Mouse (Mus musculus) cerebellum, adult 9-10 months (tissue): ENCODE data around the gene Zbtb32.

ENCODE experiments used
- DNase-seq: peaks from one replicate; pipeline ENCODE4 v3.0.0; 2022

The Zbtb32 gene

GRCm38 (mm10) chr7:30598786-30599185, at the start of gene Zbtb32:
Gene Zbtb32 (minus strand): TSS chr7:30598909.
- DNase-seq = no peak

- no peak for DNase-seq
These were observed 40.4 kb upstream of the Zbtb32 start for GRCm38 (mm10) chr7:30639083-30639482.

DNA sequence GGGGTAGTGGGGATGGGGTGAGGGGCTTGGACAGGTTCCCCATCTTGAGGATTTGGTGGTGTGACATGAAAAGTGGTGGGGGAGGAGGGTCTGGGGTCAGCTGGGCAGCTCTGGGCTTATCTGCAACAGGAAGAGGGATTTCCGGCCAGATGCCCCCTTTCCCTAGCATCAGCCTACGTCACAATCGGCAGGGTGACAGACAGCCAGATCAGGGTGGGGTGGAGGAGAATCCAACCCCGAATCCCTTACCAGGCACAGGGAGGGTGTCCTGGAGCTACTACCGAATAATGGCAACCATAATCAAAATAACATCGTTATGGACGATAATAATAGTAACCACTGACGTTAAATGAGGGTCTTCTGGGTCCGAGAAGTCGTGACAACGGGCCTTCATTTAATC, 37.7 kb upstream of the Zbtb32 start:
- no peak for DNase-seq

GRCm38 (mm10) chr7:30635752-30636151, 37.0 kb upstream of the Zbtb32 start, which contains the start of gene Etv2:
Gene Etv2 (minus strand): TSS chr7:30635852.
- no peak for DNase-seq

- no peak for DNase-seq
These were observed 35.9 kb upstream of the Zbtb32 start for GRCm38 (mm10) chr7:30634621-30635020.

- DNase-seq = no peak
These were observed 35.2 kb upstream of the Zbtb32 start for GRCm38 (mm10) chr7:30633762-30634412.

GRCm38 (mm10) chr7:30629013-30629412, 30.3 kb upstream of the Zbtb32 start:
- no peak for DNase-seq

GRCm38 (mm10) chr7:30626647-30627046, 27.9 kb upstream of the Zbtb32 start:
- DNase-seq = no peak

DNA sequence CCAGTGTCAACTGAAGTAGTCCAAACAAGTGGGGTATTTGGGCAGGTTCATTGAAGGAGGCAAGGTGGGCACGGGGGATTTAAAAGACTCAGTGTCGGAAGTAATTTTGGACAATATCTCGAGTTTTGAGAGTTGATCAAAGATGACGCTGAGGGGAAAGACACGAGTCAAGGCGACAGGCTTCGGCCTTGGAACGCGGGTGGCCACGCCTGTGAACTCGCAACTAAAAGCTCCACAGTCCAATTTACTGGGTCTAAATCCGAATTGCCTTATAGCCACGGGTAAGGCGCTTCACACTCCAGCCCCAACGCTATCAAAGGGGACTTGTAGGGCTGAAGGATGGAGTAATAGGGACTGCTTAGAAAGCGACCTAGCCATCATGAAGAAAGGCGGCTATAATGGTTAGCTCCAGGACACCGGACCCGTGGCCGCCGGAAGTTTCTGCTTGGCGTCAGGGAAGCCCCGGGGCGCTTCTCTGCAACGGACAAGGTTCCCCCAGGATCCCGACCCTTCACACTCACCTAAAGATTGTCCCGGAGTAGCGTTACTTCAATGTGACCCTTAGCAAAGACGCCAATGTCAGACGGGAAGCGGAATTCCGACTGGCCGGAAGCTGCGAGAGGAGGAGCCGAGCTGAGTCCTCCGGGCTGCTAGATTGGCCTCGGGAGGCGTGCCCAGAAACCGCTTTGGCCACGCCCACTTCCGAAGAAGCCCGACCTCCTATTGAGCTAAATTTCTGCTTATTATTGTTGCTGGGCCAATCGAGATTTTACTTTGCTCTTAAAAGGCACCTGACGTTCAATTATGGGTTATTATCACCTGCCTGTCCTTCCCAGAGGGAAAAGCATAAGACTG, 27.0 kb upstream of the Zbtb32 start, which contains the start of gene Cox6b1:
Gene Cox6b1, minus strand, starts transcription at position 622 of the 855 bp plus-strand sequence.
- peak; percentile 87 for DNase-seq

GRCm38 (mm10) chr7:30619202-30619601, 20.5 kb upstream of the Zbtb32 start:
- DNase-seq = no peak

DNA sequence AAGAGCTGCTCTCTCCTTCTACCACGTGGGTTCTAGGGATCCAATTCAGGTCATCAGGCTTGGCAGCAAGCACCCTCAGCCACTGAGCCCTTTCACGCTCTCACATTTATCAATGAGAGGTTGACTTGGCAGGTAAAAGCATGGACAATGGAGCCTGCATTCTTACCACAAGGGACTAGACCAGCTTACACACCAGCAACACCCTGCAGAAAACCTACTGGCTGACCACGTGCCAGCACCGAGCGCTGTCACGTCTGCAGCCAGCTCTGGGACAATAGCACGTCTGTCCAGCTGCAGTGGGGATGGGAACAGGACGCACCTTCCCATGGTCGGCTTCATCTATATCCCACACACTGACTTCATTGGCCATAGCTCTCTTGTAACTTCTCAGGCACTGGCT, 19.9 kb upstream of the Zbtb32 start:
- DNase-seq = no peak

DNA sequence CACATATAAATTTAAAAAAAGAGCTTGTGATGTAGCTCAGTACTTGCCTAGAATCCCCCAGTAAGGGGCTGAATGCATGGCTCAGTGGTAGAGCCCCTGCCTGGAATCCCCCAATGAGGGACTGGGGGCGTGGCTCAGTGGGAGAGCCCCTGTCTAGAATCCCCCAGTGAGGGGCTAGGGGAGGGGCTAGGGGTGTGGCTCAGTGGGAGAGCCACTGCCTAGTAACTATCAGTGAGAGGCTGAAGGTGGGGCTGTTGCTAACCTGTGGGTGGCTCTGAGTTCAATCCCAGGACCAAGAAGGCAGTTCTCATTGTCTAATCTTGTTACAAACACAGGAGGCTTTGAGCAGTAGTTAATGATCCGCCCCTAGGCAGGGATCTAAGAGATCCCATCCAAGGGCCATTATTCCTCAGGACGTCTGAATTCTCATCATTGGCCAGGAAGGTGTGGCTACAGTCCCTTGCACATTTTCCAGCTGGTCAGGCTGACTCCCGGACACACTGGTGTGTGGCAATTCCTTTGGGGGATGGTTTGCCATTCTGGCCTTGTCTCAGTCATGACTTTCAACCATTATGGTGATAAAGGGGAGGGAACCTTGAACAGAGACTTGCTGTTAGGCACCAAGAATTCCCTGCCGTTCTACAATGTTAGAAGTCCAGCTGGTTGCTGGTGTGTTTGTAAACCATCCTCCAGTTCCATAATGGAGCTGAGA, 16.5 kb upstream of the Zbtb32 start:
- no peak for DNase-seq

- DNase-seq = no peak
These were observed 15.7 kb upstream of the Zbtb32 start for GRCm38 (mm10) chr7:30614454-30614853.

- peak; percentile 69 for DNase-seq
These were observed 14.9 kb upstream of the Zbtb32 start for GRCm38 (mm10) chr7:30613529-30614112.

- DNase-seq = no peak
These were observed 14.1 kb upstream of the Zbtb32 start, which contains the start of gene Upk1a for GRCm38 (mm10) chr7:30612654-30613402. Gene Upk1a (minus strand): TSS chr7:30612847.

DNA sequence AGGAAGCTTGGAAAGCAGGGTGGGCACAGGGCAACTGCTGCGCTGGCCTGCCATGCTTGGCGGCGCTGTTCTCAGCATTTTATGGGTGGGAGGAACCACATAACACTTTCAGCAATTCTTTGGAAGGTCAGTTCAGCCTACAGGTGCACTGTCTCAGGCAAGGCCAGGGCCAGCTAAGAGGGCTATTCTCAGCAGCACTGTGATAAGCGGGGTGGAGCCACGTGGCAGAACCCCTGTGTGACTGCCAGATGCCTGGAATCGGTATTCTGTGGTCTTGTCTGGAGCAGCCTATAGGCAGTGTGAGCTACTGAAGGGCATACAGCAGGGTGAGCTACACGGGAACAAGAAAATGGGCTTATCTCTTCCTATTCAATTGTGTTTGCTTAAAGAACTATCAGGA, 11.3 kb upstream of the Zbtb32 start:
- DNase-seq = no peak

GRCm38 (mm10) chr7:30608476-30608875, 9.8 kb upstream of the Zbtb32 start:
- no peak for DNase-seq

- DNase-seq = no peak
These were observed 9.1 kb upstream of the Zbtb32 start for GRCm38 (mm10) chr7:30607706-30608309.

DNA sequence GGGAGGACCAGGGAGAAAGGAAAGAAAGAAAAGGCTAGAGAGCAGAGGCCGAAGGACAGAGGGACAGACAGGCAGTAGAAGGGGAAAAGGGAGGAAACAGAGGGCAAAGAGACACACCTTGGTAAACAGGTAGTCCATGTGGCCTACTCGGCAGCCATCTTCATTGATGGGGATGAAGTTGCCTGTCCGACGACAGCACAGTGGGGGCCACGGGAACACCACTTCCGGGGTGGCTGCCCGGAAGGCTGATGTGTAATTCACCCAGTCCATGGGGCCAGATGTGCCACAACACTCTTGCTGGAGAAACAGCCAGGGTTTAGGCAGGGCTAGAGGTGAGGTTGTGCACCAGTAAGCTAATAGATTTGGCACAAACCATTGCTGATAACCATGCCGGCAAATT, 6.2 kb upstream of the Zbtb32 start:
- no peak for DNase-seq

- no peak for DNase-seq
These were observed 5.7 kb upstream of the Zbtb32 start for GRCm38 (mm10) chr7:30604424-30604823.

- DNase-seq = no peak
These were observed 3.9 kb upstream of the Zbtb32 start for GRCm38 (mm10) chr7:30602583-30602982.

DNA sequence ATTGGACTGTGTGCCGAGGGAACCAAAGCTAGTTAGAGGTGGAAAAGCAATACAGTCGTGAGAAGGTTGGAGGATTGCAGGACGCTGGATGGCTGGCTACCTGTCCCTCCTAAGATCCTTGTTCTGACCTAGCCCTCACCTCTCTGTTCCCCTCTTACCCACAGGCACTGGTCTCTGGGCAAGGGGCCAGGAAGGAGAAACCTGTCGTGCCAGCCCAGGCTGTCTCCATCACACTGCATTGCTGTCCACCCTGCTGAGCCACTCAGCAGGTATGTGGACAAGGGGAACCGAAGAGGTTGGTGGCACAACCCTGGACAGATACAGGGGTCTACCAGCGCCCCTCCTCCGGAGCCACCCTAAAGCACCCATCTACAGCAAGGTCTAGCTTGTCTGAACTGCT, 1.9 kb upstream of the Zbtb32 start:
- DNase-seq = no peak
